Comparison of ENCODE assay signal across 18 mouse cellular contexts in the genomic region with DNA sequence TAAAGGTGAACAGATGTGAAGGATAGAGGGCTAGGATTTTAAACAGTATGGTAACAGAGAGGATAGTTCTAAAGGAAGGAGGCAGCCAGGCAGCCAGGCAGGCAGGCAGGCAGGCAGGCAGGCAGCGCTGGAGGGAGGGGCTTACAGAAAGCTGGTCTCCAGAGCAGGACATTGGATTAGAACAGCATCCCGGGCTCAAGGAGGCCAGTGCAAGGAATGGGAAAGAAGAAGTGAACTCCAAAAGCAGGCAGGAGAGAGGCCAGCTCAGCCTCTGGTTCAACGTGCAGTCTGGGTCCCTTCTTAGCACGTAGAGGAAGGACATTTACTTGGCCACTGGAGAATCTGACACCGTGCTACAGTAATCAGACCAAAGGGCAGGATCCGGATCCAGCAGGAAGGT. TPM values are rescaled to one million over a fixed set of nuclear protein-coding genes. Genes with fewer than 3 reads are reported as not detected.
DNase-seq lines count a peak whose midpoint lies in the region; ATAC-seq lines count a peak whose summit lies in the region.
"Had no signal": no experiment of that assay in that cellular context is flagged by ENCODE, and none has a peak within 500 bp of the region (broad histone marks: within the 10 kb centered on the region; RNA-seq: fewer than 3 reads in every experiment).

No protein-coding gene starts in this region.

- no peak overlapping the region for H3K4me3 ChIP-seq in hindbrain, embryonic 12.5 days
- no peak overlapping the region for H3K4me3 ChIP-seq in hindbrain, embryonic 16.5 days (ENCODE audit: low read length)
- H3K4me3 ChIP-seq: embryonic facial prominence, embryonic 13.5 days; forebrain, embryonic 13.5 days; heart, embryonic 13.5 days had no signal

- H3K36me3 ChIP-seq in hindbrain, embryonic 12.5 days: no peaks in the 10 kb centered on the region
- no peaks in the 10 kb centered on the region for H3K36me3 ChIP-seq in hindbrain, embryonic 16.5 days (ENCODE audit: control insufficient read depth, insufficient read depth, low read length)
- H3K36me3 ChIP-seq: embryonic facial prominence, embryonic 13.5 days; heart, embryonic 13.5 days had no signal

- no peaks in the 10 kb centered on the region for H3K9me3 ChIP-seq in hindbrain, embryonic 12.5 days (replicated peaks)
- no peaks in the 10 kb centered on the region for H3K9me3 ChIP-seq in hindbrain, embryonic 16.5 days (ENCODE audit: control insufficient read depth, low read length)
- H3K9me3 ChIP-seq: embryonic facial prominence, embryonic 13.5 days; forebrain, embryonic 13.5 days; heart, embryonic 13.5 days had no signal

- no peak overlapping the region for H3K4me2 ChIP-seq in hindbrain, embryonic 12.5 days (replicated peaks)
- no peak overlapping the region for H3K4me2 ChIP-seq in hindbrain, embryonic 16.5 days (ENCODE audit: low read length)
- H3K4me2 ChIP-seq: embryonic facial prominence, embryonic 13.5 days; forebrain, embryonic 13.5 days; heart, embryonic 13.5 days had no signal

- H3K27me3 ChIP-seq in hindbrain, embryonic 12.5 days: peaks cover 7% of the 10 kb centered on the region
- no peaks in the 10 kb centered on the region for H3K27me3 ChIP-seq in hindbrain, embryonic 16.5 days (replicated peaks; ENCODE audit: control insufficient read depth, insufficient read depth, low read length)
- H3K27me3 ChIP-seq: embryonic facial prominence, embryonic 13.5 days; forebrain, embryonic 13.5 days; heart, embryonic 13.5 days had no signal

- DNase-seq in kidney, postnatal 36 days: peak; percentile 36 to 37
- DNase-seq in kidney, adult 8-10 months: no peak
- DNase-seq in ES-CJ7 (ENCODE audit: low read depth, low spot score) (peak; percentile 60), ZHBTc4 (ENCODE audit: low read depth, low spot score) (peak; percentile 72)
- DNase-seq: adrenal gland, postnatal 10 days; cerebellum, adult 11 months; cerebellum, adult 9-11 months; cerebellum, postnatal 36 days; forebrain, postnatal 0 days; gastrocnemius, postnatal 25 days; heart, adult 11 months; heart, postnatal 36 days had no signal

- H3K9ac ChIP-seq in hindbrain, embryonic 12.5 days: no peak overlapping the region
- H3K9ac ChIP-seq in hindbrain, embryonic 16.5 days (ENCODE audit: low read depth, low read length): no peak overlapping the region
- H3K9ac ChIP-seq: embryonic facial prominence, embryonic 13.5 days; forebrain, embryonic 13.5 days; forebrain, postnatal 0 days; heart, embryonic 13.5 days had no signal

- no peak for ATAC-seq in hindbrain, embryonic 12.5 days (ENCODE audit: low FRiP score)
- no peak for ATAC-seq in hindbrain, embryonic 16.5 days
- ATAC-seq: forebrain, embryonic 13.5 days; forebrain, postnatal 0 days; hindbrain, postnatal 0 days had no signal

- H3K27ac ChIP-seq in hindbrain, embryonic 12.5 days: no peak overlapping the region
- H3K27ac ChIP-seq in hindbrain, embryonic 16.5 days (ENCODE audit: low read depth, low read length): no peak overlapping the region
- H3K27ac ChIP-seq: embryonic facial prominence, embryonic 13.5 days; forebrain, embryonic 13.5 days; heart, embryonic 13.5 days; hindbrain, postnatal 0 days had no signal

- no peaks in the 10 kb centered on the region for H3K4me1 ChIP-seq in hindbrain, embryonic 12.5 days
- H3K4me1 ChIP-seq in hindbrain, embryonic 16.5 days (ENCODE audit: control insufficient read depth, insufficient read depth, low read depth, low read length): no peaks in the 10 kb centered on the region
- H3K4me1 ChIP-seq: embryonic facial prominence, embryonic 13.5 days; heart, embryonic 13.5 days had no signal

- WGBS in hindbrain, embryonic 12.5 days: 60% methylated on average over 6 of the region's 6 CpGs
- 65% methylated on average over 6 of the region's 6 CpGs for WGBS in hindbrain, embryonic 16.5 days

RNA-seq across cellular contexts. Expression of gene Rest, which starts 5.2 kb away (rescaled TPM):
- 27.9 and 28.7 TPM in 2 replicates for polyA plus RNA-seq in hindbrain, embryonic 12.5 days (2016; fragmentation: Nextera tagmentation; extraction: Ambion mirVana)
- polyA plus RNA-seq in hindbrain, embryonic 16.5 days (2015; fragmentation: Nextera tagmentation; extraction: Ambion mirVana): 5.9 and 6.9 TPM in 2 replicates

RNA-seq across cellular contexts. Expression of gene Spink2, which starts 48.9 kb away (rescaled TPM):
- 1.5 TPM in 2 replicates for polyA plus RNA-seq in hindbrain, embryonic 12.5 days (2016; fragmentation: Nextera tagmentation; extraction: Ambion mirVana)
- polyA plus RNA-seq in hindbrain, embryonic 16.5 days (2015; fragmentation: Nextera tagmentation; extraction: Ambion mirVana): 0.80 and 1.5 TPM in 2 replicates

RNA-seq across cellular contexts. Expression of gene Noa1, which starts 49.7 kb away (rescaled TPM):
- polyA plus RNA-seq in hindbrain, embryonic 12.5 days (2016; fragmentation: Nextera tagmentation; extraction: Ambion mirVana): 32.8 and 35.5 TPM in 2 replicates
- polyA plus RNA-seq in hindbrain, embryonic 16.5 days (2015; fragmentation: Nextera tagmentation; extraction: Ambion mirVana): 33.2 and 34.7 TPM in 2 replicates

RNA-seq across cellular contexts. Expression of gene Polr2b, which starts 49.8 kb away (rescaled TPM):
- 80.1 and 87.0 TPM in 2 replicates for polyA plus RNA-seq in hindbrain, embryonic 12.5 days (2016; fragmentation: Nextera tagmentation; extraction: Ambion mirVana)
- polyA plus RNA-seq in hindbrain, embryonic 16.5 days (2015; fragmentation: Nextera tagmentation; extraction: Ambion mirVana): 52.4 and 59.2 TPM in 2 replicates

Comparison
In these comparisons a context has a peak if more than half of its experiments do, and no peak if none do; other contexts are left out.
1. DNase-seq: peak in kidney, postnatal 36 days (2 of 2), ES-CJ7 (single experiment) and ZHBTc4 (single experiment); none in kidney, adult 8-10 months (0 of 2).